Mouse (Mus musculus) forebrain, embryonic 16.5 days (tissue): Measurements from ENCODE around the gene Arhgap1. TPM values are rescaled to one million over a fixed set of nuclear protein-coding genes. Genes with fewer than 3 reads are reported as not detected.
A peak's percentile ranks its signal among the peaks of the same experiment; 100 is the strongest.
"Not testable (repeated sequence)": the region's sequence is repeated elsewhere in the genome, so short reads cannot be mapped to it uniquely, and the experiment has no call there.

Experiments used
- ATAC-seq: fragments of 200-750 bp; cut with Nextera tagmentation; 2 replicates; pipeline ENCODE4 v1.8.0; 2017; ENCODE audit warnings: mild to moderate bottlenecking, moderate library complexity
- H3K27ac ChIP-seq: fragments of 300-500 bp; sonication (generic); 2 replicates; pipeline ENCODE4 v1.5.1; 2014; ENCODE audit warnings: low read length, control low read depth
- H3K27me3 ChIP-seq: fragments of 300-500 bp; sonication (generic); replicated peaks from 2 replicates; pipeline ENCODE4 v1.6.1; 2014; ENCODE audit warnings: low read length; ENCODE audit not compliant: control insufficient read depth, insufficient read depth
- H3K36me3 ChIP-seq: fragments of 300-500 bp; sonication (generic); 2 replicates; pipeline ENCODE4 v1.6.1; 2014; ENCODE audit not compliant: control insufficient read depth, insufficient read depth
- H3K4me1 ChIP-seq: fragments of 300-500 bp; sonication (generic); replicated peaks from 2 replicates; pipeline ENCODE4 v1.6.1; 2014; ENCODE audit warnings: low read length; ENCODE audit not compliant: control insufficient read depth, insufficient read depth
- H3K4me2 ChIP-seq: fragments of 300-500 bp; sonication (generic); 2 replicates; pipeline ENCODE4 v1.6.1; 2014; ENCODE audit warnings: mild to moderate bottlenecking, low read length, control low read depth
- H3K4me3 ChIP-seq: fragments of 300-500 bp; sonication (generic); replicated peaks from 2 replicates; pipeline ENCODE4 v1.5.1; 2014; ENCODE audit warnings: mild to moderate bottlenecking, low read length, control low read depth
- H3K9ac ChIP-seq: fragments of 300-500 bp; sonication (generic); replicated peaks from 2 replicates; pipeline ENCODE4 v1.6.1; 2014; ENCODE audit warnings: low read depth, low read length, control low read depth
- H3K9me3 ChIP-seq: fragments of 300-500 bp; sonication (generic); 2 replicates; pipeline ENCODE4 v1.6.1; 2016; ENCODE audit warnings: low read length; ENCODE audit not compliant: control insufficient read depth
- WGBS: fragments of 180-500 bp; shearing (Covaris S2); extraction: QIAGEN DNeasy Blood & Tissue Kit; methylation state at CpG from one replicate; pipeline ENCODE4 v1.1.7; 2014; 5-methylcytosine and 5-hydroxymethylcytosine counted together
- polyA plus RNA-seq: library from polyadenylated mRNA; unstranded; fragments of >200 nt; fragmentation: Nextera tagmentation; extraction: Ambion mirVana; gene quantifications from 2 replicates; pipeline ENCODE4 v1.2.1, GENCODE M21; 2015

Gene Arhgap1
- 99.2 and 99.4 TPM in 2 replicates for polyA plus RNA-seq

- ATAC-seq = peak; percentile 96
- Histone ChIP-seq H3K9ac (peak within 1 kb of the TSS; percentile 87), H3K4me2 (peak within 1 kb of the TSS; percentile 100), H3K27ac (peak within 1 kb of the TSS; percentile 90), H3K27me3 (no peaks in the 10 kb centered on the region), H3K36me3 (peaks cover 21% of the 10 kb centered on the region), H3K9me3 (no peaks in the 10 kb centered on the region), H3K4me1 (peaks cover 22% of the 10 kb centered on the region), H3K4me3 (peak within 1 kb of the TSS; percentile 72)
- under 1% methylated on average over 44 of the region's 44 CpGs for WGBS
Measured at GRCm38 (mm10) chr2:91649553-91650359, at the start of gene Arhgap1, which contains the start of gene Zfp408. Arhgap1 (plus strand) TSS chr2:91649860. Zfp408 (minus strand) TSS chr2:91649791.

DNA sequence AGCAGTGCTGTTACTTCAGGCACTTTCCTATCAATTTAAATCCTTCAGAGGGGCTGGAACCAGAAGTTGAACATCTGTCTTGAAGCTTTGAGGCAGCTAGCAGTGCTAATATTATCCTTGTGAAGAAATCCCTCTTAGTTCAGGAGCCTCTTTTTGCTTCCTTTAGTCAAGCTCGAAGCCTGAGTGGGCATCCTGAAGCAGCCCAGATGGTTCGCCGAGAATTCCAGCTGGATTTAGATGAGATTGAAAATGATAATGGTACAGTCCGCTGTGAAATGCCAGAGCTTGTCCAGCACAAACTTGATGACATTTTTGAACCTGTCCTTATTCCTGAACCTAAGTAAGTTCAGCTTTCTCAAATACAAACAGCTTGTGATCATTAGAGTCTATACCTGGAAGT lies 49.2 kb upstream of the Arhgap1 start:
- H3K27me3 ChIP-seq = no peaks in the 10 kb centered on the region
- H3K4me3 ChIP-seq = no peak overlapping the region
- WGBS = 97% methylated on average over 4 of the region's 4 CpGs
- no peak overlapping the region for H3K4me2 ChIP-seq
- no peaks in the 10 kb centered on the region for H3K9me3 ChIP-seq
- H3K27ac ChIP-seq = no peak overlapping the region
- peaks cover 50% of the 10 kb centered on the region for H3K36me3 ChIP-seq
- no peak overlapping the region for H3K9ac ChIP-seq
- H3K4me1 ChIP-seq = no peaks in the 10 kb centered on the region
- no peak for ATAC-seq

- Histone ChIP-seq H3K9ac (no peak overlapping the region), H3K4me2 (no peak overlapping the region), H3K9me3 (no peaks in the 10 kb centered on the region), H3K27ac (no peak overlapping the region), H3K36me3 (peaks cover 54% of the 10 kb centered on the region), H3K27me3 (no peaks in the 10 kb centered on the region), H3K4me3 (no peak overlapping the region), H3K4me1 (no peaks in the 10 kb centered on the region)
- ATAC-seq = no peak
- WGBS = 91% methylated on average over 4 of the region's 4 CpGs
Measured at GRCm38 (mm10) chr2:91602389-91602788, 47.3 kb upstream of the Arhgap1 start.

GRCm38 (mm10) chr2:91609370-91609769 lies 40.3 kb upstream of the Arhgap1 start:
- not testable (repeated sequence) for H3K27ac ChIP-seq, H3K9me3 ChIP-seq, H3K9ac ChIP-seq, ATAC-seq, H3K4me3 ChIP-seq, H3K4me1 ChIP-seq, H3K27me3 ChIP-seq, H3K4me2 ChIP-seq
- H3K36me3 ChIP-seq = peaks cover 23% of the 10 kb centered on the region

DNA sequence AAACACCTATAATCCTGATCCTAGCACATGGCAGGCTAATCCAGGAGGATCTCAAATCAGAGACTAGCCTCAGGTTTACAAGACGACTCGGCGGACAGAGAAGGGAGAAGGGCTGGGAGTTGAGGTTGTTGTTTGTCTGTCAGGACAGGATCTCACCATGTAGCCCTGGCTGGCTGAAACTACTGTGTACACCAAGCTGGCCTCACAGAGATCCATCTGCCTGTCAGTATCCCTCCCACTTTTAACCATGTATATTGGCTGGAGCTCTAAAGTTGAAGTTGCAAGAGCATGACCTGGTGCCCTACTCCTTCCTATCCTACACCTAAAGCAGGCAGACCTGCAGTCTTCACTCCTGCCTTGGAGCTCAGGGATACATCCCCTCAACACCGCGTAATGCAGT lies 27.3 kb upstream of the Arhgap1 start:
- H3K9ac ChIP-seq = no peak overlapping the region
- 93% methylated on average over 5 of the region's 5 CpGs for WGBS
- no peak for ATAC-seq
- no peak overlapping the region for H3K4me3 ChIP-seq
- H3K4me2 ChIP-seq = no peak overlapping the region
- H3K27me3 ChIP-seq = no peaks in the 10 kb centered on the region
- no peaks in the 10 kb centered on the region for H3K9me3 ChIP-seq
- no peaks in the 10 kb centered on the region for H3K4me1 ChIP-seq
- peaks cover 21% of the 10 kb centered on the region for H3K36me3 ChIP-seq
- H3K27ac ChIP-seq = no peak overlapping the region

DNA sequence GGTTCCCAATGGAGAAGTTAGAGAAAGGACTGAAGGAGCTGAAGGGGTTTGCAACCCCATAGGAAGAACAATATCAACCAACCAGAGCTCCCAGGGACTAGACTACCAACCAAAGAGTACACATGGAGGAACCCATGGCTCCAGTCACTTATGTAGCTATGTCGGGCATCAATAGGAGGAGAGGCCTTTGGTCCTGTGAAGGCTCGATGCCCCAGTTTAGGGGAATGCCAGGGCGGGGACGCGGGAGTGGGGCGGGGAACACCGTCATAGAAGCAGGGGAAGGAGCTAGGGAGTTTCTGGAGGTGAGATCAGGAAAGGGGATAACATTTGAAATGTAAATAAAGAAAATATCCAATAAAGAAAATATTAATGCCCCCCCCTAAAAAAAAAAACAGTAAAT lies 26.3 kb upstream of the Arhgap1 start:
- H3K4me3 ChIP-seq, H3K4me1 ChIP-seq, H3K27ac ChIP-seq, ATAC-seq, H3K9me3 ChIP-seq, H3K9ac ChIP-seq, H3K27me3 ChIP-seq, H3K4me2 ChIP-seq: not testable (repeated sequence)
- WGBS = 93% methylated on average over 7 of the region's 7 CpGs
- H3K36me3 ChIP-seq = peaks cover 21% of the 10 kb centered on the region

DNA sequence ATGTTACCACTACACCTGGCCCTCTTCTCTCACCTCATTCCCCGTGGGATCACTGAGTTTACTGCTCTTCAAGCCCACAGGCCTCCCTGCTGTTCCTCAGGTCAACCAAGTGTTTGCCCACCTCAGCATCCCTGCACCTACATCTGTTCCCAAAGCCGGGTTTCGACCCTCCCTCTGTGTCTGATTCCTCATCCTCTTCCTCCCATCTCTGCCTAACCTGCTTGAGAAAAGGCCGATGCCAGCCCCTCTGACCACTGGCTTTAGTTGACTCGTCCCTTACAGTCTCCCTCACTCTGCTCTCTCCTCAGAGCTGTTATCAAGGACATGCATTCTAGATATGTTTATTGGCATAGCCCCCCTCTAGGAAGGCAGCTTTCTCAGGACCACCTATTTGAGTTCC lies 22.2 kb upstream of the Arhgap1 start:
- no peak for ATAC-seq
- H3K4me1 ChIP-seq = no peaks in the 10 kb centered on the region
- H3K27ac ChIP-seq = no peak overlapping the region
- 75% methylated on average over 5 of the region's 5 CpGs for WGBS
- no peaks in the 10 kb centered on the region for H3K36me3 ChIP-seq
- no peaks in the 10 kb centered on the region for H3K27me3 ChIP-seq
- no peak overlapping the region for H3K4me2 ChIP-seq
- no peaks in the 10 kb centered on the region for H3K9me3 ChIP-seq
- H3K9ac ChIP-seq = no peak overlapping the region
- H3K4me3 ChIP-seq = no peak overlapping the region

GRCm38 (mm10) chr2:91628171-91628570 lies 21.5 kb upstream of the Arhgap1 start:
- H3K4me1 ChIP-seq = no peaks in the 10 kb centered on the region
- no peak overlapping the region for H3K4me2 ChIP-seq
- H3K27me3 ChIP-seq = no peaks in the 10 kb centered on the region
- H3K27ac ChIP-seq = no peak overlapping the region
- H3K4me3 ChIP-seq = no peak overlapping the region
- no peak for ATAC-seq
- no peak overlapping the region for H3K9ac ChIP-seq
- no peaks in the 10 kb centered on the region for H3K9me3 ChIP-seq
- WGBS = 89% methylated on average over 8 of the region's 8 CpGs
- H3K36me3 ChIP-seq = no peaks in the 10 kb centered on the region

DNA sequence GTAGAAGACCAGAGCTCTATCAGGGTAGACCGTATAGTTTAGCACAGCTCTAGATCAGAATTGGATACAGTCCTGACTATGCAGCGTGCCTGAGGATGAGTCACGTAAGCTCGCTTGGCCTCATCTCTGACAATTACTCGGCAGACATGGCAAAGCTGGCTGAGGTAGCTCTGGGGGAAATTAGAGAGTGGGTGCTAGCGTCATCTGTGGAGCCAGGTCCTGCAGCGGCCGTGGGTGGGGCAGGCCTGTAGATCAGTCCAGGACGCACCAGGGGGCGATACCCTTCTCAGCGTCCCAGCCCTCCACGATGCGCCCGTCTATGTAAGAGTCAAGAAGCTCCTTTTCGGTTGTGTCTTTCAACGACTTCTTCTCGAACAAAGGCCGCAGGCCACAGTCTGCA lies 20.0 kb upstream of the Arhgap1 start:
- WGBS = 85% methylated on average over 18 of the region's 18 CpGs
- H3K27me3 ChIP-seq = no peaks in the 10 kb centered on the region

More for the DNA sequence above, 20.0 kb upstream of the Arhgap1 start:
- no peak overlapping the region for H3K27ac ChIP-seq
- no peak overlapping the region for H3K4me2 ChIP-seq
- no peak overlapping the region for H3K4me3 ChIP-seq
- H3K4me1 ChIP-seq = no peaks in the 10 kb centered on the region
- no peaks in the 10 kb centered on the region for H3K9me3 ChIP-seq
- no peak overlapping the region for H3K9ac ChIP-seq
- no peak for ATAC-seq
- no peaks in the 10 kb centered on the region for H3K36me3 ChIP-seq
